Mouse (Mus musculus): Measurements from ENCODE around the gene Gm14744. TPM values are rescaled to one million over a fixed set of nuclear protein-coding genes. Genes with fewer than 3 reads are reported as not detected.
"Not testable (repeated sequence)": the region's sequence is repeated elsewhere in the genome, so short reads cannot be mapped to it uniquely, and the experiment has no call there.

Gm14744 gene
- polyA plus RNA-seq (2012; rRNA removed), result 0.36 and 0.44 TPM in 2 replicates

DNA sequence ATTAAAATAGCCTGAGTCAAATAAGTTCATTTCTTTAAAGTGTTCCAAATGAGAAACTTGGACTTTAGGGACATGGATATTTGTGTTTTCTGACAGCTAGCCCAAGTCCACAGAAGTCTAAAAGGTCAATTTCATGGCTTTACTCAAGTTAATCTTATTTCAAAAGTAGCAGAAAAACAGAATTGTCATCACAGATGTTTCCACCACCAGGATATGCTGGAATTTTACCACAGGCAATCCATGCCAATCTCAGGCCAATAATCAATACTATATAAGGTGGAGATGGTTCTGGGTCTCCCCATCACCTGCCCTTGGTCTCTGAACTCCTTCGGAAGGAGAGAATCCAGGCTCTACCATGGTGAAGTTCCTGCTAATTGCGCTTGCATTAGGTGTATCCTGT is at the start of gene Gm14744:
Gene Gm14744, plus strand, starts transcription at position 301 of the 400 bp plus-strand sequence.
- not testable (repeated sequence) for DNase-seq (ENCODE audit: low read depth)

DNA sequence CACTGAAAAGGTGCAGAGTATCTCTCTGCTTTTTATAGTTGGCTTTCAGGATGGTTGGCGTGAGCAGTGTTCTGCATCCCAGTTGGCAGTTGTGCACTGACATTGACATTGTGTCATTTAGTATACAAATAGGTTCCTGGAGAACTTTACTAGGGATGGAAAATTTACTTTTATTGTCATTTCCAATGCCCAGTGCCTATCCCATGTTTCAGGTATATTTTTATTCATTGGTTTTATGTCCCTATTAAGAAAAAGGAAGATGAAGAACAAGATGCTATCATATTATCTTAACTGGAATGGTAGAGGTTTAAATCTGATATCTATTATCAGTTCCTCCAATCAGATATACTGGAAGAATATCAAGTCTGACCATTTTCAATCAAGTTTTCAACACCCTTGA is 11.0 kb upstream of the Gm14744 start, which contains the start of gene Pbsn:
Gene Pbsn, minus strand, starts transcription at position 101 of the 400 bp plus-strand sequence.
- no peak for DNase-seq (ENCODE audit: low read depth)

DNA sequence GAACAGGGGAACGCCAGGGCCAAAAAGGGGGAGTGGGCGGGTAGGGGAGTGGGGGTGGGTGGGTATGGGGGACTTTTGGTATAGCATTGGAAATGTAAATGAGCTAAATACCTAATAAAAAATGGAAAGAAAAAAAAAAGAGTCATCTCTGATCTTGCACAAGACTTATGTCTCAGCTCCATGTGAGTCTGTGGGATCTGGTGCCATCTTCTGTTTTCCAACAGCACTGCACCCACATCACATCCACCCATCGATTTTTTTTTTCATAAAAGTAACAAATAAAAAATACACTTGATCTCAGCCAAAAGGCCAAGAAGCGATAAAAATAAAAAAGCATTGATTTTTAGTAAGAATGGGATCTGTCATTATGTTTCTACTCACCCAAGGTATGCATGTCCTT is 15.5 kb downstream of the Gm14744 start:
- not testable (repeated sequence) for DNase-seq (ENCODE audit: low read depth)

Other genes with a start within 250 kb of the Gm14744 start
- 9.7 and 12.0 TPM in 2 replicates for gene Prkx, start 68.5 kb upstream of the Gm14744 start, polyA plus RNA-seq (2012; rRNA removed)
- not detected in 2 replicates for gene Pbsn, start 11.1 kb upstream of the Gm14744 start, polyA plus RNA-seq (2012; rRNA removed)
- gene 5430402E10Rik, start 60.3 kb downstream of the Gm14744 start, polyA plus RNA-seq (2012; rRNA removed), result not detected in 2 replicates
- gene Obp1a, start 226.6 kb downstream of the Gm14744 start, polyA plus RNA-seq (2012; rRNA removed), result not detected in 2 replicates

Data from gonadal fat pad, adult 2 months (tissue).